Mouse (Mus musculus): ENCODE results near the gene Prr29. TPM values are rescaled to one million over a fixed set of nuclear protein-coding genes. Genes with fewer than 3 reads are reported as not detected.

The Prr29 gene
- total and polyA plus RNA-seq, 3 experiments = 0.61 TPM; not detected in 2

GRCm38 (mm10) chr11:106325566-106326206 lies 39.6 kb upstream of the Prr29 start (continued):
- TF ChIP-seq MAZ (IDR thresholded peaks at IDR 0.05; ENCODE audit: low read depth, low read length) (peak; percentile 67; the same call in 1 of the 2 replicates), E2F4 (IDR thresholded peaks at IDR 0.05; ENCODE audit: borderline replicate concordance, low read depth, low read length) (no peak), MYC (IDR thresholded peaks at IDR 0.05; ENCODE audit: low read depth, low read length) (no peak), MAFK (IDR thresholded peaks at IDR 0.05; ENCODE audit: borderline replicate concordance, low read depth, low read length) (no peak), ZC3H11A (IDR thresholded peaks at IDR 0.05; ENCODE audit: low read depth, low read length) (peak; percentile 80), POLR2AphosphoS2 (IDR thresholded peaks at IDR 0.05; ENCODE audit: low read length) (no peak), POLR2AphosphoS5 (IDR thresholded peaks at IDR 0.05; ENCODE audit: borderline replicate concordance, low read depth, low read length) (no peak), JUND (IDR thresholded peaks at IDR 0.05; ENCODE audit: low read depth, low read length) (no peak), ZKSCAN1 (IDR thresholded peaks at IDR 0.05; ENCODE audit: low read depth, low read length) (no peak), ELF1 (IDR thresholded peaks at IDR 0.05; ENCODE audit: low read depth, low read length) (peak; percentile 44; the same call in 1 of the 2 replicates), NRF1 (IDR thresholded peaks at IDR 0.05; ENCODE audit: insufficient read depth, low read depth, low read length, poor library complexity, severe bottlenecking) (no peak), KAT2A (conservative IDR thresholded peaks at IDR 0.05; ENCODE audit: low read depth, low read length) (no peak), CTCF (IDR thresholded peaks at IDR 0.05 in 2 of 3, conservative IDR thresholded peaks at IDR 0.05 in 1 of 3; ENCODE audit: control insufficient read depth in 1 of 3, insufficient read depth in 1 of 3, low read depth in 2 of 3, low read length in 3 of 3, poor library complexity in 1 of 3, severe bottlenecking in 1 of 3) (peak; percentile 74 to 93 (median 93)), POLR2A (IDR thresholded peaks at IDR 0.05; ENCODE audit: control insufficient read depth in 1 of 2, insufficient read depth in 1 of 2, low read depth in 1 of 2, low read length in 2 of 2, poor library complexity in 1 of 2) (no peak), EP300 (IDR thresholded peaks at IDR 0.05; ENCODE audit: low read depth in 1 of 2, low read length in 2 of 2) (0 out of 4 replicates have a peak, but pooled peaks of 1 of the 2 experiments have one; percentile 6), USF1 (IDR thresholded peaks at IDR 0.05; ENCODE audit: low read depth, low read length) (no peak), TBP (IDR thresholded peaks at IDR 0.05; ENCODE audit: low read depth, low read length) (no peak), CHD2 (IDR thresholded peaks at IDR 0.05; ENCODE audit: low read length) (no peak), MEF2A (IDR thresholded peaks at IDR 0.05; ENCODE audit: extremely low read depth, insufficient replicate concordance, low read depth, low read length, poor library complexity, severe bottlenecking) (0 out of 2 replicates have a peak, but pooled peaks have one; percentile 11)

GRCm38 (mm10) chr11:106326475-106326874 lies 38.8 kb upstream of the Prr29 start:
- Histone ChIP-seq H3K9me3 (replicated peaks; ENCODE audit: insufficient read depth, low read length) (no peaks in the 10 kb centered on the region), H3K27me3 (ENCODE audit: control insufficient read depth in 1 of 2, insufficient read depth in 2 of 2, low read length in 2 of 2) (no peaks in the 10 kb centered on the region; a peak in 2 of 4 replicates), H3K79me2 (ENCODE audit: control insufficient read depth, insufficient read depth, low read length, poor library complexity) (no peaks in the 10 kb centered on the region), H3K9ac (ENCODE audit: control insufficient read depth, low read depth, low read length, poor library complexity, severe bottlenecking) (no peak overlapping the region), H3K36me3 (ENCODE audit: control insufficient read depth in 1 of 2, insufficient read depth in 2 of 2, low read length in 2 of 2) (peaks cover 0 to 12% of the 10 kb centered on the region in 2 experiments; a peak in 2 of 4 replicates), H3K4me1 (ENCODE audit: control insufficient read depth in 1 of 2, insufficient read depth in 2 of 2, low read length in 2 of 2) (peaks cover 0 to 24% of the 10 kb centered on the region in 2 experiments; a peak in 2 of 4 replicates), H3K27ac (ENCODE audit: control insufficient read depth, low read depth, low read length) (no peak overlapping the region), H3K4me3 (ENCODE audit: control insufficient read depth in 1 of 2, insufficient read depth in 1 of 2, low read depth in 2 of 2, low read length in 2 of 2) (no peak overlapping the region)
- peak; percentile 74 for DNase-seq (ENCODE audit: low read depth, low spot score)
- TF ChIP-seq NELFE (IDR thresholded peaks at IDR 0.05; ENCODE audit: low read depth, low read length) (no peak), GATA1 (IDR thresholded peaks at IDR 0.05; ENCODE audit: low read depth, low read length) (peak; percentile 61), TAL1 (IDR thresholded peaks at IDR 0.05; ENCODE audit: low read length) (peak; percentile 47), EP300 (IDR thresholded peaks at IDR 0.05; ENCODE audit: low read depth in 1 of 2, low read length in 2 of 2) (peak; percentile 52 to 72), CHD2 (IDR thresholded peaks at IDR 0.05; ENCODE audit: low read length) (no peak), SMC3 (IDR thresholded peaks at IDR 0.05; ENCODE audit: low read depth, low read length) (no peak), TCF12 (IDR thresholded peaks at IDR 0.05; ENCODE audit: low read depth, low read length) (peak; percentile 45; the same call in 1 of the 2 replicates)

All from MEL (cell line).